Mouse (Mus musculus) right cerebral cortex, postnatal 14 days (tissue): ENCODE data around the gene Lck.
A peak's percentile ranks its signal among the peaks of the same experiment; 100 is the strongest.

Source experiments
- DNase-seq: peaks from one replicate; pipeline ENCODE4 v3.0.0; 2022

Gene Lck

GRCm38 (mm10) chr4:129584884-129585608 lies 11.6 kb upstream of the Lck start:
- peak; percentile 87 for DNase-seq

DNA sequence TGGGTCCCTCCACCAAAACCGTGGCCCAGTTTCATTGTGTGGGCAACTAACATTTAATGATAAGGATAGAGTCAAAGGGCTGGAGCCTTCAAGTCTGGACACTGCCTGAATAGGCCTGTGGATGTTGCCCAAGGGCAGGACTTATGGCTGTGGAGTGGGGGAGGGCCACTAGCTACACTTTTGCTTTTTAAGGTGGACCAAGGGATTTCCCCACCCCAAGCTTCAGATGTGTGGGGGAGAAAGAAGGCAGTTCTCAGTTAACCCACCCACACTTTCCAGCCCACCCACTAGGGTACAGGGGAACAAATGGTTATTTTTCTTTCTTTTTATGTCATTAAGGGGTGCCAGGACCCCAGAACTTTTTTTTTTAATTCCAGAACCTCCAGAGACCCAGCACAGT lies 10.9 kb upstream of the Lck start:
- DNase-seq: no peak

GRCm38 (mm10) chr4:129582251-129582650 lies 8.8 kb upstream of the Lck start:
- no peak for DNase-seq

GRCm38 (mm10) chr4:129580347-129580746 lies 6.9 kb upstream of the Lck start:
- DNase-seq: no peak

- DNase-seq: no peak
These were observed 5.0 kb upstream of the Lck start, which contains the start of gene Fam167b for GRCm38 (mm10) chr4:129578466-129578865. Gene Fam167b, minus strand, starts transcription at chr4:129578549.

DNA sequence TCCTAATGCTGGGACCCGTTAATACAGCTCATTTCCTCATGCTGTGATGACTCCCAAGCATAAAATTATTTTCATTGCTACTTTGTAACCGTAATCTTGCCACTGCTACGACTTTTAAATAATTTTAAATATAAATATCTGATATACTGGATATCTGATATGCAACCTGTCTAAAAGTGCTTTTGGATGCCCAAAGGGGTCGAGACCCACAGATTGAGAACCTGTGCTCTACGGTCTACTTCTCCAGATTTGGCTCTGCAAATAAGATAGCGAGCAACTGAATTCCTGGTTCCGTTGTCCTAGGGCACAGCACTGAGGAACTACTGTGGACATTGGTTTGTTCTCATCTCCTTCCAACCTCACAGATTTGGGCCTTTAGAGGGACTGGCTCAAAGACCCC lies 4.2 kb upstream of the Lck start:
- no peak for DNase-seq

- DNase-seq: peak; percentile 68
These were observed 3.5 kb upstream of the Lck start for GRCm38 (mm10) chr4:129576863-129577491.

- DNase-seq: no peak
These were observed 1.9 kb upstream of the Lck start for GRCm38 (mm10) chr4:129575171-129575844.

- no peak for DNase-seq
These were observed 409 bp downstream of the Lck start for GRCm38 (mm10) chr4:129573093-129573370.

GRCm38 (mm10) chr4:129572236-129573092 lies 977 bp downstream of the Lck start:
- no peak for DNase-seq

DNA sequence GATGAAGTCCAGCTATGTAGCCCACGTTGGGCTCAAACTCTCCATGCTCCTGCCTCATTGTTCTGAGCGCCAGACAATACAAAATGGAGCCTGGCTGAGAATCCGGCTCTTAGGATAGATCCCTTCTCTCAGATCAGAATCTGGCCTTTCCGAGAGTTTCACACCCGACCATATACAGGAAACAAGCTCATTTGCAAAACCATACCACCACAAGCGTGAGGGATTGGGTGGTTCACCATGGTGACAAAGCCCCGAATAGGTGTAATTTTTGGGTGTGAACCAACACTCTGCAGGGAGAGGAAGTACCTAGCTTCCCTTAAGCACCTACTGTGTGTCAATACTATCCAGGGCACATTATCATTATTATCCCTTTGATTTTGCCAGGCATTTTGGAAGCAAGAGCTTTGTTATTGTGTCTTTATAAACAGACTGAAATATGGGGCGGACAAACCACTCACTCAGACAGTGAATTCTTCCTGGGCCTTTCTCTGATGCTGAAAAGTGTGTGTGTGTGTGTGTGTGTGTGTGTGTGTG lies 1.8 kb downstream of the Lck start:
- no peak for DNase-seq

GRCm38 (mm10) chr4:129570028-129570427 lies 3.4 kb downstream of the Lck start:
- no peak for DNase-seq

- no peak for DNase-seq
These were observed 5.1 kb downstream of the Lck start for GRCm38 (mm10) chr4:129568366-129568765.

DNA sequence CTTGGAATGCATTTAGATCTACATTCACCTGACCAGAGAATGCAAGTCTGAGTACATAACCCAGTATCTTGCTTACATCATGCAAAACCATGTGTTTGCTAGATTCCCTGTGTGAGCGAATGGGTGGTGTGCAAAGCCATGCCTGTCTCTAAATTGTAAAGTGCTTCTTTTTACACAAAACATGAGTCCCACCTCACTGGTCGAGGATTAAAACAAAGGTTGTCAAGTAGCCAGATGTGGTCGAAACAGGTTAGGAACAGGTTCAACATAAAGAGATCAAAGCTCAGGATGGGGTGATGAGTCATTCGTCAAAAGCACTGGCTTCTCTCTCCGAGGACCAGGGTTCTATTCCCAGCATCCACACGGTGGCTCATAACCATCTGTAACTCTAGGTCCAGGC lies 8.3 kb downstream of the Lck start:
- no peak for DNase-seq

DNA sequence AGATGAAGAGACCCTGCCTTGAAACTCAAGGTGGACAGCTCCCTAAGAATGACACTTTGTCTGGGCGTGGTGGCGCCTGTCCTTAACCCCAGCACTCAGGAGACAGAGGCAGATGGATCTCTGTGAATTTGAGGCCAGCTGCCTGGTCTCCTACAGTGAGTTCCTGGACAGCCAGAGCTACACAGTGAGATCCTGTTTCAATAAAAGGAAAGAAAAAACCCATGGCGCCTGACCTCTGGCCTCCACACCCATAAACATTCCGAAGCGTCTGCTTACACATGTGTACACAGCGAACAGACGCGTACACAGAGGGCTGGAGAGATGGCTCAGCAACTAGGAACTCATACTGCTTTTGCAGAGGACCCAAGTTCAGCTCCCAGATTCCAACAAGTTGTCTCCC lies 9.7 kb downstream of the Lck start:
- no peak for DNase-seq

DNA sequence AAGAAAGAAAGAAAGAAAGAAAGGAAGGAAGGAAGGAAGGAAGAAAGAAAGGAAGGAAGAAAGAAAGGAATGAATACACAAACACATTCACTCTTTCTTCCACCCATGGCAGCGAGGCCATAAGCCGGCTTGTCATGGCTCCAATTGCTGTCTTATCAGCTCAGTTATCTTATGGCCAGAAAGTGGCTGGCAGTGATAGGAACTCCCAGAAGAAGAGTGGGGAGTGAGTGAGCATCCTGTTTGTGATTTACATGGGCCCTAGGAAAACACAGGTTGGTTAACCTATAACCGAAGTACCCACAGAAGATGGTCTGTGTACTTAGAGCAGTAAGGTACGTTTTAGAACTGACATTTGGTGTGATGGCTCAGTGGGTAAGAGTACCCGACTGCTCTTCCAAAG lies 12.3 kb downstream of the Lck start:
- DNase-seq: no peak

DNA sequence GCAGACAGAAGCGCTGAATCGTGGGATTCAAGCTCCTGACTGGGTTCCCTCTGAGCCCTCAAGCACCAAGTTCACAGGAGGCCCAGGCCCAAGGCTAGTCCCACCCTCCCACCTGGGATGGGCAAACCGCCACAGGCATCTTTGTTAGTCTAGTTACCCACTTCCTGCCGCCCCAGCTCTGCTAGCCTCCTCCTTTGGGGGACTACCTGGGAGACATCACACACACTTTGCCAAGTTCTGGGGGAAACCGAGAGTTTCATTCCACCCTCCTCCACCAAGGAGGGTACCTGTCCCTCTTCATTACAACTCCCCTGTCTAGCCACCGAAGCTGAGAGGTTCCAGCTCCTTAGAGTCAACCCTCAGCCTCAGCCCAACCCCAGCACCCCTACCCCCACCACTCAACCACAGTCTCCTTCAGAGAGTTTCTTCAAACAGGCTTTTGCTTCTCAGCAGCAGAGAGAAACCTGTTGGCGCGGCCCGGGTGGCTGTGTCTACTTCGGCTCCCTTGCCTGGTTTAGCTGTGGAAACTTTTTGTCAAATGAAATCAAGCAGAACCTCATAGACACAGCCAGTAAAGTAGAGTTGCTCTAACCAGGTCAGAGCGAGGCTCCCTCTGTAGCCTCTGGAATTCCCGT lies 15.0 kb downstream of the Lck start:
- DNase-seq: no peak

GRCm38 (mm10) chr4:129557256-129557808 lies 16.1 kb downstream of the Lck start:
- DNase-seq: no peak

DNA sequence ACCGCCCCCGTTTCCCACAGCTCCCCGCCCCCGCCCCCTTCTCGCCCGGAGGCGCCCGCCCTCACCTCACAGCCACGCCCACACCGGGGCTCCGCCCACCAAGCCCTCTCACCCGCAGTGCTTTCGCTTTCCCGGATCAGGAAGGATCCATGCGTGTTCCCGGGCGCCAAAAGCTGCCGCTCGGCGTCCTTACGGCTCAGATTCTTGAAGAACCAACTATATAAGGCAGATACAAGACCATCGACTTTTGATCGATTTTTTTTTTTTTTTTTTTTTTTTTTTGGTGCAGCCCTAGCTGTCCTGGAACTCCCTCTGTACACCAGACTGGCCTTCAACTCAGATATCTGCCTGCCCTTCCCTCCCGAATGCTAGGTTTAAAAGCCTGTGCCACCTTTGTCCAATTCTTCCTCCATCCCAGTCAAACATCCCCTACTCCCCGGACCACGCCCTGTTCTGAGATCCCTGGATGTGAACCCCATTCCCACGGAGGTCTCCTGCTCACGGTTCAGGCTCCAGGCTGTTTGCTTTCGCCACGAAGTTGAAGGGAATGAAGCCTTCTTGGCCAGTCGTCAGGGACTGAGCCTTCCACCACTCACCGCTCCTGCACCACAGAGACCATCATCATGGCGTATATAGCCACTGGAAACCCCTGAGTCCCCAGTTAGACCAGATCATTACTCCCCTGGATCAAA lies 16.8 kb downstream of the Lck start:
- DNase-seq: peak; percentile 81

- DNase-seq: no peak
These were observed 17.4 kb downstream of the Lck start for GRCm38 (mm10) chr4:129555862-129556531.

DNA sequence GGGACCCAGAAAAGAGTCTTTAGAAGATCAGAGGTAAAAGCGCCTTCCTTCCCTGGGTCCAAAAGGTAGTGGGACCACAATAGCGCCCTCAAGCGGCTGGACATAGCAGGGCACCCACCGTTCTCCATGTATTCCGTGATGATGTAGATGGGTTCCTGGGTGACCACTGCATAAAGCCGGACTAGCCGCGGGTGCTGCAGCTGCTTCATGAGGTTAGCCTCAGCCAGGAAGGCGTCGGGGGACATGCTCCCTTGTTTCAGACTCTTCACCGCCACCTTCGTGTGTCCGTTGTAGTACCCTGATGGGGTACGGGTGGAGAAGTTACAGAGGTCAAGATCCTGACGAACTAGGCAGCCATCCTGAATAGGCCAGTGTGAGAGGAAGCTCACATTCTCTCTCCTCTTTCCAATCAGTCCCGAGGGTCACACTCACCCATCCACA lies 18.0 kb downstream of the Lck start:
- peak; percentile 55 for DNase-seq
